Comparison of ENCODE assay signal across 18 mouse cellular contexts in genomic region chrX:164145463-164146250, GRCm38 (mm10). TPM values are rescaled to one million over a fixed set of nuclear protein-coding genes. Genes with fewer than 3 reads are reported as not detected.
DNase-seq lines count a peak whose midpoint lies in the region; ATAC-seq and TF ChIP-seq lines count a peak whose summit lies in the region.
"Had no signal": no experiment of that assay in that cellular context is flagged by ENCODE, and none has a peak within 500 bp of the region (broad histone marks: within the 10 kb centered on the region; RNA-seq: fewer than 3 reads in every experiment).

No protein-coding gene starts in this region.

- no peaks in the 10 kb centered on the region for H3K9me3 ChIP-seq in forebrain, embryonic 14.5 days (replicated peaks; ENCODE audit: control insufficient read depth, low read length)
- H3K9me3 ChIP-seq: limb, embryonic 12.5 days had no signal

- DNase-seq in spleen, adult 12 weeks (ENCODE audit: low spot score) = peak; percentile 1
- no peak for DNase-seq in spleen, postnatal 4 days (ENCODE audit: low spot score in 2 of 2)
- DNase-seq in c-Kit-positive CD71-positive TER-119-positive erythroid progenitor cells, embryonic 14.5 days (ENCODE audit: low spot score) = peak; percentile 42
- peak; percentile 72 for DNase-seq in liver, adult 2 months (ENCODE audit: extremely low read depth, low read depth, low spot score)
- DNase-seq in forebrain, embryonic 14.5 days (ENCODE audit: low spot score) = no peak
- DNase-seq in cerebellum, postnatal 14 days = no peak
- no peak for DNase-seq in adrenal gland, postnatal 4 days (ENCODE audit: low spot score in 2 of 2)
- DNase-seq: adrenal gland, postnatal 36 days; cerebellum, adult 2 months; kidney, postnatal 10 days; layer of hippocampus, postnatal 36 days; right cerebral cortex, postnatal 4 days had no signal

- WGBS in liver, adult 2 months = 19% methylated on average over 6 of the region's 6 CpGs
- 93% methylated on average over 6 of the region's 6 CpGs for WGBS in forebrain, embryonic 14.5 days

- H3K4me2 ChIP-seq in forebrain, embryonic 14.5 days (ENCODE audit: low read length) = no peak overlapping the region
- H3K4me2 ChIP-seq: limb, embryonic 12.5 days had no signal

- no peak for TF ChIP-seq CTCF in liver, adult 2 months (IDR thresholded peaks at IDR 0.05; ENCODE audit: low read depth, low read length)

- H3K9ac ChIP-seq in liver, adult 2 months (ENCODE audit: low read depth, low read length) = no peak overlapping the region
- H3K9ac ChIP-seq in forebrain, embryonic 14.5 days (ENCODE audit: low read length) = no peak overlapping the region
- H3K9ac ChIP-seq: limb, embryonic 12.5 days had no signal

- no peaks in the 10 kb centered on the region for H3K79me2 ChIP-seq in liver, adult 2 months (ENCODE audit: control insufficient read depth, insufficient read depth, low read length)

- no peak overlapping the region for H3K4me3 ChIP-seq in liver, adult 2 months (ENCODE audit: insufficient read depth, low read depth, low read length)
- H3K4me3 ChIP-seq in forebrain, embryonic 14.5 days (ENCODE audit: low read depth, low read length) = no peak overlapping the region
- H3K4me3 ChIP-seq: limb, embryonic 12.5 days; myocyte had no signal

- H3K36me3 ChIP-seq in liver, adult 2 months (ENCODE audit: control insufficient read depth, insufficient read depth, low read length) = no peaks in the 10 kb centered on the region
- H3K36me3 ChIP-seq in forebrain, embryonic 14.5 days (ENCODE audit: control insufficient read depth, insufficient read depth, low read length) = no peaks in the 10 kb centered on the region
- H3K36me3 ChIP-seq: limb, embryonic 12.5 days had no signal

- H3K27me3 ChIP-seq in liver, adult 2 months (ENCODE audit: control insufficient read depth, insufficient read depth, low read length) = no peaks in the 10 kb centered on the region
- H3K27me3 ChIP-seq in forebrain, embryonic 14.5 days (replicated peaks; ENCODE audit: control insufficient read depth, insufficient read depth, low read length) = no peaks in the 10 kb centered on the region
- H3K27me3 ChIP-seq: CH12.LX had no signal

- TF ChIP-seq POLR2A in liver, adult 2 months (IDR thresholded peaks at IDR 0.05; ENCODE audit: extremely low read depth, insufficient read depth, low read length) = no peak

- H3K4me1 ChIP-seq in liver, adult 2 months (ENCODE audit: control insufficient read depth, insufficient read depth, low read length) = peaks cover 3% of the 10 kb centered on the region
- no peaks in the 10 kb centered on the region for H3K4me1 ChIP-seq in forebrain, embryonic 14.5 days (ENCODE audit: control insufficient read depth, insufficient read depth, low read length)
- H3K4me1 ChIP-seq: limb, embryonic 12.5 days had no signal

- ATAC-seq in megakaryocyte-erythroid progenitor cell, adult 5-6 weeks (replicated peaks; ENCODE audit: low FRiP score, low TSS enrichment, poor library complexity, severe bottlenecking) = peak; percentile 96
- no peak for ATAC-seq in forebrain, embryonic 14.5 days
- ATAC-seq: hindbrain, embryonic 16.5 days had no signal

- no peak overlapping the region for H3K27ac ChIP-seq in liver, adult 2 months (replicated peaks; ENCODE audit: insufficient read depth, low read depth, low read length)
- no peak overlapping the region for H3K27ac ChIP-seq in forebrain, embryonic 14.5 days (ENCODE audit: low read depth, low read length)
- H3K27ac ChIP-seq: limb, embryonic 12.5 days had no signal

RNA-seq across cellular contexts. Expression of gene Ace2, which starts 6.5 kb away (rescaled TPM):
- 0.18 and 0.47 TPM in 2 replicates for total RNA-seq in liver, adult 2 months (2014; rRNA removed)
- polyA plus RNA-seq in liver, adult 2 months (2012; rRNA removed) = 0.10 and 0.23 TPM in 2 replicates
- total RNA-seq in megakaryocyte-erythroid progenitor cell, adult 5-6 weeks (2014; fragmentation: Nextera tagmentation) = not detected in 2 replicates
- not detected in 2 replicates for total RNA-seq in megakaryocyte-erythroid progenitor cell, adult 5-6 weeks (2017)
- 0.16 TPM in 1 of 2 replicates, not detected in the other for polyA plus RNA-seq in forebrain, embryonic 14.5 days (2014; fragmentation: Nextera tagmentation; extraction: Ambion mirVana)
- 10 to 100 TPM; 68.6 to 73.6 TPM for total RNA-seq in adrenal gland, postnatal 4 days (2021)
- polyA plus RNA-seq: heart, embryonic 14.5 days; limb, embryonic 12.5 days; myocyte had no signal

RNA-seq across cellular contexts. Expression of gene Cltrn, which starts 57.0 kb away (rescaled TPM):
- 0.40 TPM in 1 of 2 replicates, not detected in the other for total RNA-seq in liver, adult 2 months (2014; rRNA removed)
- polyA plus RNA-seq in liver, adult 2 months (2012; rRNA removed) = not detected in 2 replicates
- not detected in 2 replicates for total RNA-seq in megakaryocyte-erythroid progenitor cell, adult 5-6 weeks (2014; fragmentation: Nextera tagmentation)
- total RNA-seq in megakaryocyte-erythroid progenitor cell, adult 5-6 weeks (2017) = not detected in 2 replicates
- 0.14 and 0.28 TPM in 2 replicates for polyA plus RNA-seq in forebrain, embryonic 14.5 days (2014; fragmentation: Nextera tagmentation; extraction: Ambion mirVana)
- 10 to 100 TPM in 1 of 2 experiments, under 1 TPM in 1; 0.90 to 26.4 TPM for total RNA-seq in adrenal gland, postnatal 4 days (2021)
- total RNA-seq: adrenal gland, postnatal 36 days; CH12.LX; layer of hippocampus, postnatal 36 days had no signal
- polyA plus RNA-seq: heart, embryonic 14.5 days; limb, embryonic 12.5 days; myocyte had no signal

Comparison
In these comparisons a context has a peak if more than half of its experiments do, and no peak if none do; other contexts are left out.
1. DNase-seq: peak in spleen, adult 12 weeks (single experiment), c-Kit-positive CD71-positive TER-119-positive erythroid progenitor cells, embryonic 14.5 days (single experiment) and liver, adult 2 months (single experiment); none in spleen, postnatal 4 days (0 of 2), forebrain, embryonic 14.5 days (single experiment), cerebellum, postnatal 14 days (0 of 2) and adrenal gland, postnatal 4 days (0 of 2).
2. RNA of gene Ace2, which starts 6.5 kb away (total RNA-seq): 68.6 to 73.6 TPM in adrenal gland, postnatal 4 days; 0.18 to 0.47 TPM in liver, adult 2 months and not detected in megakaryocyte-erythroid progenitor cell, adult 5-6 weeks; every median in the first group is over 10 times any median in the second.